Mouse (Mus musculus) heart, embryonic 13.5 days (tissue): ENCODE results near the gene Otub1. TPM values are rescaled to one million over a fixed set of nuclear protein-coding genes. Genes with fewer than 3 reads are reported as not detected.
A peak's percentile ranks its signal among the peaks of the same experiment; 100 is the strongest.

ENCODE experiments used
- ATAC-seq: fragments of 200-750 bp; cut with Nextera tagmentation; 2 replicates; pipeline ENCODE4 v1.8.0; 2017; ENCODE audit warnings: moderate TSS enrichment; ENCODE audit not compliant: insufficient number of reproducible peaks, low FRiP score, low TSS enrichment; ENCODE audit errors: extremely low read depth
- H3K27ac ChIP-seq: fragments of 300-500 bp; sonication (generic); replicated peaks from 2 replicates; pipeline ENCODE4 v1.5.1; 2015; ENCODE audit warnings: moderate library complexity, mild to moderate bottlenecking, inconsistent platforms
- H3K27me3 ChIP-seq: fragments of 300-500 bp; sonication (generic); replicated peaks from 2 replicates; pipeline ENCODE4 v1.6.1; 2015; ENCODE audit warnings: mild to moderate bottlenecking, inconsistent platforms
- H3K36me3 ChIP-seq: fragments of 300-500 bp; sonication (generic); 2 replicates; pipeline ENCODE4 v1.6.1; 2015; ENCODE audit warnings: mild to moderate bottlenecking, inconsistent platforms
- H3K4me1 ChIP-seq: fragments of 300-500 bp; sonication (generic); 2 replicates; pipeline ENCODE4 v1.6.1; 2015; ENCODE audit warnings: inconsistent platforms
- H3K4me2 ChIP-seq: fragments of 300-500 bp; sonication (generic); 2 replicates; pipeline ENCODE4 v1.6.1; 2015; ENCODE audit warnings: inconsistent platforms, mild to moderate bottlenecking, moderate library complexity
- H3K4me3 ChIP-seq: fragments of 300-500 bp; sonication (generic); 2 replicates; pipeline ENCODE4 v1.5.1; 2015; ENCODE audit warnings: moderate library complexity, mild to moderate bottlenecking, inconsistent platforms
- H3K9ac ChIP-seq: fragments of 300-500 bp; sonication (generic); 2 replicates; pipeline ENCODE4 v1.6.1; 2015; ENCODE audit warnings: inconsistent platforms, mild to moderate bottlenecking, moderate library complexity
- H3K9me3 ChIP-seq: fragments of 300-500 bp; sonication (generic); 2 replicates; pipeline ENCODE4 v1.6.1; 2016; ENCODE audit warnings: inconsistent platforms
- WGBS: fragments of 180-500 bp; shearing (Covaris S2); methylation state at CpG from one replicate; pipeline ENCODE4 v1.1.7; 2015; ENCODE audit warnings: mixed read lengths; 5-methylcytosine and 5-hydroxymethylcytosine counted together
- polyA plus RNA-seq: library from polyadenylated mRNA; unstranded; fragments of >200 nt; fragmentation: Nextera tagmentation; extraction: Ambion mirVana; gene quantifications from 2 replicates; pipeline ENCODE4 v1.2.1, GENCODE M21; 2015

Otub1 gene
- polyA plus RNA-seq, result 147 and 160 TPM in 2 replicates

DNA sequence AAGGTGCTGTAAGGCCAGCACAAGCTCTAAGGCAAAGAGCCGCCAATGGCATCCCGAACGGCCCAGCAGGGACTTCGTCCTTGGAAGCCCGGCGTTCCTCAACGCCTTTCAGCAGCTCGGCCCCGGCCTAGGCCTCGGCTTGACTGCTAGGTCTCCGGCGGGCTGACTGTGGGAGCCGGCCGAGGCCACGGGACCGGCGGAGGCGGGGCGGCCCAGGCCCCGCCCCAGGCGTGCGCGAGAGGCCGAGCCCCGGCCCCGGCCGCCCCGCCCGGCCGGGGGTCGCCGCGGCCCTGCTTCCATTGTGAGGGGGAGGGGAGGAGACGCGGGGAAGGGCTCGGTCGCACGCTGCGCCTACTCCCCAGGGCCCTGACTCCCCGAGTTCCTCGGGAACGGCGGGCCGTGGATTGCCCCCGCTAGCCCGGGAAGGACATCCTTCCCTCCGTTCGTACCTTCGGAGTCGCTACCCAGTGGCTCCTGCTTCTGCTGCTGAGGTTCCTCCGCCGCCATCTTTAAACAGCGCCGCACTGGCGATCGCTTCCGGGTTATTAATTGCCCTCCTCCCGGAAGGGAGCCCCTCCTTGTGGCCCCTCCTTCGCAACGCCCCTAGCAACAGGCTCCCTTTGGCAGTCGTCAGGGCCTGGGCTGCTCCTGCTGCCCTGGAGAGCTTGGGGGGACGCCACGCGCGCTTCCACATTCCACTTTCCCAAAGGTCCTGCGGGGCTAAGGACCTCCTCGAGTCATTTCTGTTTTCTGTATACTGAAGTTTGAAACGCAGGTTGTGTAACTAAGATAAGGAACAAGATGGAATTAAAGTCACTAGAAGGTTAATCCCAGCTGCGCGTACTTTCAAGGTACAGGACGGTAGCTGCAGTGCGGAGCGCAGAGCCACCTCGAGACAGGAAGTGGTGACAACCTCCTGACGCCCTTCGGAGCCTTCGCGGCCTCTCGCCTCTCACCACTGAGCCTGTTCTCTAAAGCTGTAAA lies at the start of gene Otub1:
TSS of gene Otub1 (minus strand) at position 564 of the 984 bp plus-strand sequence.
- WGBS, result under 1% methylated on average over 79 of the region's 79 CpGs
- Histone ChIP-seq H3K9ac (peak within 1 kb of the TSS; percentile 95), H3K9me3 (no peaks in the 10 kb centered on the region), H3K4me1 (peaks cover 42% of the 10 kb centered on the region), H3K36me3 (peaks cover 42% of the 10 kb centered on the region), H3K4me3 (peak within 1 kb of the TSS; percentile 88), H3K4me2 (peak within 1 kb of the TSS; percentile 93), H3K27me3 (no peaks in the 10 kb centered on the region), H3K27ac (peak within 1 kb of the TSS; percentile 99)
- peak; percentile 97 for ATAC-seq

DNA sequence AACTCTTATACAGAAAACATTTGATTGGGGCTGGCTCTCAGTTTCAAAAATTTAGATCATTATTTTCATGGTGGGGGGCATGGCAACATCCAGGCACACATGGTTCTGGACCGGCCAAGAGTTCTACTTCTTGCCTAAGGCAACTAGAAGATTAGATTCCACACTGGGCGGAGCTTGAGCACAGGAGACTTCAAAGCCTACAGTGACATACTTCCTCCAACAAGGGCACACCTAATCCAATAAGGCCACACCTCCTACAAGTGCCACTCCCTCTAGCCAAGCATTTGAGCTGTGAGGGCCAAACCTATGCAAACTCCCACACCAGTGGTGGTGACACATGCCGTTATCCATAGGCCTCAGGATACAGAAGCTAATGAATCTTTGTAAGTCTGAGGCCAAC lies 39.9 kb upstream of the Otub1 start:
- no peak overlapping the region for H3K4me3 ChIP-seq
- no peaks in the 10 kb centered on the region for H3K36me3 ChIP-seq
- no peaks in the 10 kb centered on the region for H3K27me3 ChIP-seq
- no peaks in the 10 kb centered on the region for H3K9me3 ChIP-seq
- 65% methylated on average over 3 of the region's 3 CpGs for WGBS
- peaks cover 3% of the 10 kb centered on the region for H3K4me1 ChIP-seq
- H3K4me2 ChIP-seq, result no peak overlapping the region
- ATAC-seq, result no peak
- H3K27ac ChIP-seq, result no peak overlapping the region
- no peak overlapping the region for H3K9ac ChIP-seq

DNA sequence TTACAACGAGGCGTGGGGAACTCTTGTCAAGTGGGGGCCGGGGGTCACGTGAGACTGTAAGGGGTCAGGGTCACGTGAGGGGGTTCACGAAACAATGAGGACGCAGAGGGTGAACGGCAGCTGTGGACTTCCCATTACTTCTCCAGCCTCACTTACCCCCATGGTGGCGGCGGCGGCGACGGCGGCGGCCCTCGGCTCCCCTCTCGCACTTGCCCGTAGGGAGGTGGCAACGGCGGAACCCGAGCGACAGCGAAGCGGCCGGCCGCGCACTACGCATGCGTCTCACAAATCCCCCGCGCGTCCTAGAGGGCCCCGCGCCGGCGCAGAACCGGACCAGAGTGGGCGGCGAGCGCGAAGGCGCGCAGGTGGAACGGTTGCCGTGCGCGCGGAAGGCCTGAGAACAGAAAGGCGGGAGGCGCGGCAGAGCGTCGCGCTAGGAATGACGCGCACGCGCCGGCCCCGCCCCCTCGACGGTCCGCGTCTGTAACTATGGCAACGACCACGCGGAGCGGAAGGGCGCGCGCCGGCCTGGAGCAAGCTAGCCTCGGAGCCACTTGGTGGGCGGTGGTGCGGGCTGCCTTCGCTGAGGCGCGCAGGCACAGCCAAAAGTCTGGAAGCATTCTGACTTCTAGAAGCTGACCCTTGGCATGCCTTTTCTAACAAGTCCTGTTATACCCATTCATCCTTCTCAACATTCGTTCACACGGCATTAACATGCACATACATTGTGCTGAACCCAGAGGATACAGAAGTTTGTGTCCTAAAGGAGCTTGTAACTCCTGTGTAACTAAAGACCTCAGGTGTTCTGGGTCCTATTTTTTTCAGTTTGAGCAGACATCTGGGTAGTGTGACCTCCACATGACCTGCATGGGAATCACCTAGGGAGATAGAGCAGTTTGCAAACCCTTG lies 34.9 kb upstream of the Otub1 start, which contains the start of gene Naa40:
TSS of gene Naa40 (minus strand) at position 402 of the 909 bp plus-strand sequence.
- under 1% methylated on average over 80 of the region's 80 CpGs for WGBS
- peak within 1 kb of the TSS; percentile 90 for H3K27ac ChIP-seq
- peak; percentile 92 for ATAC-seq

DNA sequence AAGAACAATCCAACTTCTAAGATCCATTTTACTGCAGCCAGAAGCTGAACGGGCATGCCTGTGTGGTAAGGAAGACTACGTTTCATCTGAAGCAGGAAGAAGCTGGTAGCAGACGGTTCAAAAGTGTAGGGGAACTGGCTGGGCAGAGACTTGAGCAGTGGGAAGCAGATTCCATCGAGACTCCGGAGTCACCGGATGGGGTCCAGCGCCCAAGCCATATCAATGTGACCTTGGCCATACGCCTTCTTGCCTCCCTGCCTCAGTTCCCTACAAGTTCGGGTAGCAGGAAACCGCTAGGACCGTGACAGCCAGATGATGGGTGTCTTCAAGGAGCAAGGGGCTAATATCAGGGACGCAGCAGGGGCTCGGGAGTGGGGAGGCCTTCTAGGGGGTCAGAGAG lies 34.2 kb upstream of the Otub1 start:
- peaks cover 27% of the 10 kb centered on the region for H3K4me1 ChIP-seq
- H3K4me2 ChIP-seq, result peak overlapping the region; percentile 91
- peaks cover 37% of the 10 kb centered on the region for H3K36me3 ChIP-seq
- ATAC-seq, result no peak
- WGBS, result 2% methylated on average over 13 of the region's 13 CpGs
- no peaks in the 10 kb centered on the region for H3K9me3 ChIP-seq
- peak overlapping the region; percentile 90 for H3K27ac ChIP-seq
- no peaks in the 10 kb centered on the region for H3K27me3 ChIP-seq
- H3K9ac ChIP-seq, result peak overlapping the region; percentile 96
- peak overlapping the region; percentile 65 for H3K4me3 ChIP-seq

More for the DNA sequence above, 34.9 kb upstream of the Otub1 start, which contains the start of gene Naa40:
- peaks cover 27% of the 10 kb centered on the region for H3K4me1 ChIP-seq
- no peaks in the 10 kb centered on the region for H3K9me3 ChIP-seq
- peak within 1 kb of the TSS; percentile 65 for H3K4me3 ChIP-seq
- H3K27me3 ChIP-seq, result no peaks in the 10 kb centered on the region
- peak within 1 kb of the TSS; percentile 91 for H3K4me2 ChIP-seq
- peak within 1 kb of the TSS; percentile 96 for H3K9ac ChIP-seq
- H3K36me3 ChIP-seq, result peaks cover 30% of the 10 kb centered on the region

DNA sequence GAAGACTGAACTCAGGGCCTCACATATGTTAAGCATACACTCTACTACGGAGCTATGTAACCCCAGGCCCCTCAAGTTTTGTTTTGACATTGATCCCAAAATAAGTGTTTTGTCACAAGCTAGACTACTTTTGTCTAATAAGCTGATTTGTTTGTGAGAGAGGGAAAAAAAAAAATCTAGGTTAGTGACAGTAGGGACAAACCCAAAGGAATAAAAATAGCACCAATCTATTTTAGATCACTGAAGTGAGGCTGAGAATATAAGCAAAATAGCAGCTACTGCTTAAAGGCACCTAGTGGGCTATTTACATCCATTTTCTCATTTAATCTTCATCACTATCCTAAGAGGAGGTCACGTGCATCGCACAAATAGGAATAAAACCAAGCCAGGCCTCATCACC lies 33.5 kb upstream of the Otub1 start:
- peak overlapping the region; percentile 90; the same call in 1 of the 2 replicates for H3K27ac ChIP-seq
- WGBS, result 84% methylated on average over 3 of the region's 3 CpGs
- H3K27me3 ChIP-seq, result no peaks in the 10 kb centered on the region
- H3K9ac ChIP-seq, result peak overlapping the region; percentile 96
- peak overlapping the region; percentile 91 for H3K4me2 ChIP-seq
- H3K4me1 ChIP-seq, result peaks cover 27% of the 10 kb centered on the region
- H3K9me3 ChIP-seq, result no peaks in the 10 kb centered on the region
- H3K4me3 ChIP-seq, result peak overlapping the region; percentile 65
- no peak for ATAC-seq
- peaks cover 40% of the 10 kb centered on the region for H3K36me3 ChIP-seq

DNA sequence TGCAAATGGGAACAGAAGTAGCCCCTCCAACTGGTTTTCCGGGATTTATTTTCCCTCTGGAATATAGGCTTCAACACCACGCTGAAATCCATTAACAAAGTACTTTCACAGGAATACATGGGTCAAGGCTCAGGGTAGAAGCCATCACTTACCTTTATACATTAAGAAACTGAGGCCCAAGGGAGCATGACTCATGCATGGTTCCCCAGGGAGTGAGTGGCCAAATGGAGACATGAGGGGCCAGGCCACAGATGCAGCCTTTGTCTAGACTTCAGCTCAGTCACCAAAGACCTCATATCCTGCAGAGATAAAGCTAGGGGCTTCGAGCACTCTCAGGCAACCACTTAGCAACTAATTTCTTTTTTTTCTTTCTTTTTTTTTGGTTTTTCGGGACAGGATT lies 30.6 kb upstream of the Otub1 start:
- no peak overlapping the region for H3K9ac ChIP-seq
- no peak overlapping the region for H3K4me2 ChIP-seq
- H3K9me3 ChIP-seq, result no peaks in the 10 kb centered on the region
- no peaks in the 10 kb centered on the region for H3K27me3 ChIP-seq
- no peak for ATAC-seq
- H3K36me3 ChIP-seq, result peaks cover 68% of the 10 kb centered on the region
- 77% methylated on average over 4 of the region's 4 CpGs for WGBS
- no peak overlapping the region for H3K4me3 ChIP-seq
- peaks cover 27% of the 10 kb centered on the region for H3K4me1 ChIP-seq
- no peak overlapping the region for H3K27ac ChIP-seq

DNA sequence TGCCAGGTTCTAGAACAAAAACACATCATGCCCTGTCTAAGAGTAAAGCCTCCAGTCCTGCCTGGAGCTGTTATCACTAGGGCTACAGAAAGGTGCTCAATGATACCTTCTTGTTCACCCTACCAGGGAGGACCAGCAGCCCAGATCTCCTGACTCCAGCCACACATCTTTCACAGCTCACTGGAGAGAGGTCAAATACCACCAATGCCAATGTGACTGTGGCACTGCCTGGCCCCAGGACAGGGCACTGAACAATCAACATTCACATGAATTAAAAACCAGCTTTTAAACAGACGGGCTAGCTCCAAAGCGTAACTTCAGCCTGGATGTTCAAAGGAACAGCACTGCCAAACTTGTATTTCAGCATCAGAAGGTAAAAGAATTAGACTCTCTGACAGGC lies 29.9 kb upstream of the Otub1 start:
- H3K9ac ChIP-seq, result no peak overlapping the region
- ATAC-seq, result no peak
- no peak overlapping the region for H3K4me2 ChIP-seq
- H3K4me3 ChIP-seq, result no peak overlapping the region
- peaks cover 75% of the 10 kb centered on the region for H3K36me3 ChIP-seq
- no peak overlapping the region for H3K27ac ChIP-seq
- H3K9me3 ChIP-seq, result no peaks in the 10 kb centered on the region
- 97% methylated on average over 2 of the region's 2 CpGs for WGBS
- peaks cover 24% of the 10 kb centered on the region for H3K4me1 ChIP-seq
- H3K27me3 ChIP-seq, result no peaks in the 10 kb centered on the region

DNA sequence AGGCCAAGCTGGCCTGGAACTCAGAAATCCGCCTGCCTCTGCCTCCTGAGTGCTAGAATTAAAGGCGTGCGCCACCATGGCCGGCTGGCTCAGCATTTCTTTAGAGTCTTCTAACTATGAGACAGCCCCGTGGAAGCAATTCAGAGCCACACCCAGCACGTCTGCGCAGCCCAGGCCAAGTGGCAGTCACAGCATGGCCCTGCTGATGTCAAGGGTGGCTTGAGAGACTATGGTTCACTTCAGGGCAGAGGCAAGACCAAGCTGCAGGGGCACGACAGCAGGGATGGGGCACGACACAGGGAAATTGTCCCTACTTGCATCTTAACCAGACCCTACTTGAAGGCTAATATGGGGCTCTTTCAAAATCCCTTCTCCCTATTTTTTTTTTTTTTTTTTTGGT lies 29.3 kb upstream of the Otub1 start:
- Histone ChIP-seq H3K9ac (no peak overlapping the region), H3K4me3 (no peak overlapping the region), H3K27ac (no peak overlapping the region), H3K27me3 (no peaks in the 10 kb centered on the region), H3K4me1 (peaks cover 24% of the 10 kb centered on the region), H3K36me3 (peaks cover 80% of the 10 kb centered on the region), H3K4me2 (no peak overlapping the region), H3K9me3 (no peaks in the 10 kb centered on the region)
- no peak for ATAC-seq
- WGBS, result 89% methylated on average over 9 of the region's 9 CpGs

DNA sequence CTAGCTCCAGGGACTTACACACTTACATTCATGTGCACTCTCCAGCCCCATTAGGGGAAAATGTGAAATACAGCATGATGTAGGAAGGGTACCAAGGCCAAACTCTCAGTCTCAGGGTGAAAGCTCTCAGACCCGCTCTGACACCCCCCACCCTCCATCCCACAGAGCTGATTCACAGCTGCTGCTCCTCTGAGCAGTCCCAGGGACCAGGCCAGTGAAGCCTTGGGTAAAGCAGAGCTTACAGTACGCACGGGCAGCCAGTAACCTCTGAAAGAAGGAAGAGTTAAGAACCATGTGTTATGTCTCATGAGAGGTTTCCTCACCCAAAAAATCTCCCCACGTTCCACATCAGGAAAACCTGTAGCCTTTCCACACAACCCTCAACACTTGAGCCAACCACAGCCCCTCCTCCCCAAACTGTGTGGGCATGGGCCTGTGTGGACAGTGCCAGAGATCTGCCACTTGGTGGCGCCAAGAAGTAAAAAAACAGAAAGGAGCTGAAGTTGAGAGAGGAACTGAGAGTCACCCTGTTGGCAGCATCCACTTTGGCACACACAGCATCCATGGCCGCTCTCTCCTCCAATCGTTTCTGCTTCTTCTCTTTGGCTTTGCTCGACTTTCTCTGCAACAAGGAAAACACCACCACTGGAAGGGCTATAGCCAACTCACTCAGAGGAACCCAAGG lies 28.6 kb upstream of the Otub1 start:
- Histone ChIP-seq H3K27me3 (no peaks in the 10 kb centered on the region), H3K36me3 (peaks cover 88% of the 10 kb centered on the region), H3K4me2 (no peak overlapping the region), H3K4me1 (peaks cover 17% of the 10 kb centered on the region), H3K4me3 (no peak overlapping the region), H3K9ac (no peak overlapping the region), H3K9me3 (no peaks in the 10 kb centered on the region), H3K27ac (no peak overlapping the region)
- ATAC-seq, result no peak; the same call in 1 of the 2 replicates
- WGBS, result 65% methylated on average over 8 of the region's 8 CpGs

DNA sequence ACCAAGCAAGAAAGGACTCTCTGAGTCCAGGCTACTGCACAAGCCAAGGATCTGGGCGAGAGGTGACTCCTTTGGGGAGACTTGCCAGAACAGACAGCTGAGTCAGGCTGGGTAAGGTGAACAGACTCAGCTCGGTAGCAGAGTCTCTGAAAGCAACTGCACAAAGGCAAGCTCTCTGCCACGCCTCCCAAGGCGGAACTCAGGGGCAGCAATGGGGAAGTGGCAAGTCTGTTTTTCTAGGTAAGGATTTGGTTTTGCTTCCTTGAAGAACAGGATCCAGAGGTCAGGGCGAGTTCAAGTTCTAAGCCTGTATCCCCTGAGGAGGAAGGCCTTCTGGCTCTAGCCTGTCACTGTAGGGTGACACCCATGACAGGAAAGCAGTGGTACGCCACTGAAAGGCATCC lies 20.4 kb upstream of the Otub1 start:
- H3K4me3 ChIP-seq, result no peak overlapping the region
- no peak overlapping the region for H3K9ac ChIP-seq
- H3K9me3 ChIP-seq, result no peaks in the 10 kb centered on the region
- 83% methylated on average over 6 of the region's 6 CpGs for WGBS
- ATAC-seq, result no peak
- H3K4me2 ChIP-seq, result no peak overlapping the region
- no peak overlapping the region for H3K27ac ChIP-seq
- peaks cover 62% of the 10 kb centered on the region for H3K36me3 ChIP-seq
- 0 out of 2 replicates have a peak, but pooled peaks cover 4% of the 10 kb centered on the region for H3K4me1 ChIP-seq
- H3K27me3 ChIP-seq, result no peaks in the 10 kb centered on the region
